Mouse (Mus musculus) inflammation-experienced regulatory T-cells (primary cell): ENCODE results near the gene Tas2r122. TPM values are rescaled to one million over a fixed set of nuclear protein-coding genes. Genes with fewer than 3 reads are reported as not detected.

Source experiments
- polyA plus RNA-seq, 2 experiments: library from polyadenylated mRNA; unstranded; fragments of 100-300 nt; shearing (Covaris generic); gene quantifications; one replicate each; pipeline ENCODE4 v1.2.1; 2017

The Tas2r122 gene
- under 1 TPM in 1 of 2 experiments, not detected in 1; 0.23 TPM for polyA plus RNA-seq

DNA sequence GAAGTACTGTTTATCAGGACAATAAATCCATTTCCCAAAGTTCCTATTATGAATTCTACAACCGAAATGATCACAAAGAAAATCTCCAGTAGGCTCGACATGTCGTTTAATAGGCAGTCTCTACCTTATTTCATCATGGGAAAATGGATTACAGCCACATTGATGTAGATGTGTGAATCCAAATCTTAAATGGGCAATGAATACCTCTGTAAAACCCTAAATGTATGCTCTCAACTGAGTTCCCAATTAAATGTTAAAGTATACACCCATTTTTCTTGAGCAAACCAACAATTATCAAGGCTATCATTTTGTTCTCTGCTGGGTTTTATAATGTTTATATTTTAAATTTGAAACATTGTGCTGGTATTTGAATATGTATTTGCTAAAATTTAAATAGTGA, at the start of gene Tas2r122:
Gene Tas2r122 (minus strand): TSS at position 101 of the 400 bp plus-strand sequence.

DNA sequence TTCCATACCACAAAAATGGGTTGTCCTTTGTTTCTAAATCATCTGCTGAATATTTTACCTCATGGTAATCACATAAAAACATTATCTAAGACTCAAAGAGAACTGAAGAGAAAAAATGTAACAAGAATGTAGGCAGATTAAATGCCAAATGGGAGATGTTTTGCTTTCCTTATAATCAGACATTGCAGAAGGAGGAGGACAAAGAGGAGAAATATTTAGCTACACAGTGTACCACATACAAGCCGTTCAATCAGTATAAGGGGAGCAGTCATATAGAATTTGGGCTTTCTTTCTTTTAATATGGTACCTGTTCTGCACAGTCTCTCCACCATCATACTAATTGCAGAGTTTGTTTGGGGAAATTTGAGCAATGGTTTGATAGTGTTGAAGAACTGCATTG, 42.7 kb upstream of the Tas2r122 start, which contains the start of gene Tas2r124:
Gene Tas2r124 (plus strand): TSS at position 301 of the 400 bp plus-strand sequence.

DNA sequence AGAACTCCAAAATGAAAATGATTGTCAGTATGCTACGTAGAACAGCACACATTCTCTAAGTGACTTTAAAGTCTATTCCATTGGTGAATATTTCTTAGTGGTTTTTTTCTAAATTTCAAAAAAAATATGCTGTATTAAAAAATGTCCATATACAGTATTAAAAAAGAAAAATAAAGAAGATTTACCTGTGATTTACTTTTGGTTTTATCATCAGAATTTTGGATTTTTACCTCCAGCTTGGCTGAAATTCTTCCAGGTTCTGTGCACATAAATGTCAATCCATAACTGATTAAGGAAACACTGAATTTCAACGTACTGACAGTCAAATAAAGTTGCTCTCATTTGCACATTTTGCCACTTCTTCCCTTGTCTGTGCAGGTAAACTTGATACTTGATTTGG, 26.2 kb upstream of the Tas2r122 start, which contains the start of gene Tas2r115:
Gene Tas2r115 (minus strand): TSS at position 101 of the 400 bp plus-strand sequence.

DNA sequence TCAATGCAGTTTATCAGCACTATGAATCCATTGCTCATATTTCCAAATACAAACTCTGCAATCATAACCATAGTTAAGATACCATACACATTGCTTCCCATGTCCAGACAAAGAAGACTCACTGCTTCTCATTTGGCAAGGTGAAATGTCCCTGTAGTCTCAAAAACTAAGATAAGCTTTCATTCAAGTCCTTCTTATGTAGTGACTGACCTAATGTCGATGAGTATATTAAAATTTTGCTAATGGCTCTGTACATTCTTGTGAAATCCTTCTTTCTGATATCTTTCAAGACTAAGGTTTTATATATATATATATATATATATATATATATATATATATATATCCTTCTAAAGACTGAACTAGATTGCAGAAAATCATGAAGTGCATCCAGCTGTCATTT, 10.8 kb downstream of the Tas2r122 start, which contains the start of gene Tas2r121:
Gene Tas2r121 (minus strand): TSS at position 101 of the 400 bp plus-strand sequence.

Other genes with a start within 250 kb of the Tas2r122 start
- gene Prh1, start 142.1 kb downstream of the Tas2r122 start, polyA plus RNA-seq: not detected
- not detected for gene Prp2, start 116.0 kb downstream of the Tas2r122 start, polyA plus RNA-seq
- gene A630073D07Rik, start 60.4 kb downstream of the Tas2r122 start, polyA plus RNA-seq: 1 to 10 TPM in 1 of 2 experiments, not detected in 1; 1.8 TPM
- gene Tas2r120, start 55.0 kb downstream of the Tas2r122 start, polyA plus RNA-seq: not detected
- not detected for gene Tas2r121, start 10.9 kb downstream of the Tas2r122 start, polyA plus RNA-seq
- gene Tas2r115, start 26.1 kb upstream of the Tas2r122 start, polyA plus RNA-seq: not detected
- not detected for gene Tas2r124, start 42.8 kb upstream of the Tas2r122 start, polyA plus RNA-seq
- gene Tas2r102, start 50.2 kb upstream of the Tas2r122 start, polyA plus RNA-seq: not detected
- gene Tas2r136, start 66.2 kb upstream of the Tas2r122 start, polyA plus RNA-seq: not detected
- gene Tas2r117, start 90.9 kb upstream of the Tas2r122 start, polyA plus RNA-seq: under 1 TPM in 1 of 2 experiments, not detected in 1; 0.73 TPM
- not detected for gene Tas2r123, start 135.2 kb upstream of the Tas2r122 start, polyA plus RNA-seq
- gene Tas2r116, start 143.5 kb upstream of the Tas2r122 start, polyA plus RNA-seq: not detected
- gene Tas2r110, start 156.1 kb upstream of the Tas2r122 start, polyA plus RNA-seq: not detected
- not detected for gene Tas2r113, start 181.1 kb upstream of the Tas2r122 start, polyA plus RNA-seq
- not detected for gene Tas2r125, start 197.7 kb upstream of the Tas2r122 start, polyA plus RNA-seq
- not detected for gene Tas2r129, start 239.2 kb upstream of the Tas2r122 start, polyA plus RNA-seq
- not detected for gene Tas2r131, start 246.0 kb upstream of the Tas2r122 start, polyA plus RNA-seq